In genomic region chr5:23010460-23010859, GRCm38 (mm10) we compare ENCODE assay signal across 22 mouse cellular contexts.
DNase-seq lines count a peak whose midpoint lies in the region; ATAC-seq and TF ChIP-seq lines count a peak whose summit lies in the region.
"Had no signal": no experiment of that assay in that cellular context is flagged by ENCODE, and none has a peak within 500 bp of the region (broad histone marks: within the 10 kb centered on the region; RNA-seq: fewer than 3 reads in every experiment).

No protein-coding gene starts in this region.

- H3K9ac ChIP-seq in MEL (ENCODE audit: control insufficient read depth, low read depth, low read length, poor library complexity, severe bottlenecking): no peak overlapping the region
- H3K9ac ChIP-seq in lung, postnatal 0 days (replicated peaks; ENCODE audit: low read depth): no peak overlapping the region
- H3K9ac ChIP-seq: forebrain, embryonic 15.5 days; heart, embryonic 12.5 days; limb, embryonic 15.5 days; lung, embryonic 15.5 days; neural tube, embryonic 15.5 days had no signal

- no peak overlapping the region for H3K4me3 ChIP-seq in MEL (ENCODE audit: control insufficient read depth in 1 of 2, insufficient read depth in 1 of 2, low read depth in 2 of 2, low read length in 2 of 2)
- H3K4me3 ChIP-seq in lung, postnatal 0 days (ENCODE audit: low read depth, low read length): no peak overlapping the region
- no peak overlapping the region for H3K4me3 ChIP-seq in layer of hippocampus, adult 2 months
- H3K4me3 ChIP-seq: forebrain, embryonic 15.5 days; heart, embryonic 12.5 days; limb, embryonic 15.5 days; lung, embryonic 15.5 days; midbrain, embryonic 10.5 days; myocyte; neural tube, embryonic 15.5 days had no signal

- H3K27me3 ChIP-seq in MEL (ENCODE audit: control insufficient read depth in 1 of 2, insufficient read depth in 2 of 2, low read length in 2 of 2): no peaks in the 10 kb centered on the region
- no peaks in the 10 kb centered on the region for H3K27me3 ChIP-seq in lung, postnatal 0 days (replicated peaks; ENCODE audit: insufficient read depth, low read length)
- H3K27me3 ChIP-seq: forebrain, embryonic 15.5 days; heart, embryonic 12.5 days; limb, embryonic 15.5 days; lung, embryonic 15.5 days; neural tube, embryonic 15.5 days had no signal

- TF ChIP-seq RAD21 in MEL (IDR thresholded peaks at IDR 0.05; ENCODE audit: low read depth, low read length): no peak

- H3K36me3 ChIP-seq in MEL (ENCODE audit: control insufficient read depth in 1 of 2, insufficient read depth in 2 of 2, low read length in 2 of 2): no peaks in the 10 kb centered on the region
- no peaks in the 10 kb centered on the region for H3K36me3 ChIP-seq in lung, postnatal 0 days (ENCODE audit: insufficient read depth, low read length)
- H3K36me3 ChIP-seq: forebrain, embryonic 15.5 days; heart, embryonic 12.5 days; limb, embryonic 15.5 days; lung, embryonic 15.5 days; midbrain, embryonic 10.5 days; neural tube, embryonic 15.5 days had no signal

- H3K79me2 ChIP-seq in MEL (ENCODE audit: control insufficient read depth, insufficient read depth, low read length, poor library complexity): no peaks in the 10 kb centered on the region

- no peak overlapping the region for H3K27ac ChIP-seq in MEL (ENCODE audit: control insufficient read depth, low read depth, low read length)
- no peak overlapping the region for H3K27ac ChIP-seq in lung, postnatal 0 days (ENCODE audit: low read length)
- no peak overlapping the region for H3K27ac ChIP-seq in layer of hippocampus, adult 2 months
- H3K27ac ChIP-seq: forebrain, embryonic 15.5 days; limb, embryonic 15.5 days; lung, embryonic 15.5 days; midbrain, embryonic 10.5 days; neural tube, embryonic 15.5 days had no signal

- DNase-seq in adrenal gland, postnatal 14 days: peak; percentile 28
- DNase-seq in adrenal gland, adult 8-10 months: no peak
- DNase-seq in left cerebral cortex, postnatal 4 days: peak; percentile 77
- no peak for DNase-seq in left cerebral cortex, adult 18-20 months (ENCODE audit: low spot score in 2 of 2)
- peak; percentile 13 for DNase-seq in MEL (ENCODE audit: low read depth, low spot score)
- DNase-seq in lung, postnatal 0 days (ENCODE audit: low spot score): peak; percentile 16
- DNase-seq in layer of hippocampus, adult 2 months (ENCODE audit: low spot score in 2 of 2): no peak
- DNase-seq in ovary, postnatal 36 days (ENCODE audit: low spot score): no peak
- DNase-seq: B cell, adult 2 months; cerebellum, adult 18-20 months; embryo, embryonic 11 days; kidney, adult 8-10 months; kidney, postnatal 25 days; retina, postnatal 1 day; right cerebral cortex, postnatal 4 days had no signal

- TF ChIP-seq POLR2A in MEL (IDR thresholded peaks at IDR 0.05; ENCODE audit: control insufficient read depth in 1 of 2, insufficient read depth in 1 of 2, low read depth in 1 of 2, low read length in 2 of 2, poor library complexity in 1 of 2): no peak

- 44% methylated on average over 1 of the region's 1 CpGs for WGBS in lung, postnatal 0 days

- no peaks in the 10 kb centered on the region for H3K4me1 ChIP-seq in MEL (ENCODE audit: control insufficient read depth in 1 of 2, insufficient read depth in 2 of 2, low read length in 2 of 2)
- no peaks in the 10 kb centered on the region for H3K4me1 ChIP-seq in lung, postnatal 0 days (ENCODE audit: insufficient read depth, low read depth, low read length)
- H3K4me1 ChIP-seq: forebrain, embryonic 15.5 days; heart, embryonic 12.5 days; limb, embryonic 15.5 days; lung, embryonic 15.5 days; midbrain, embryonic 10.5 days; neural tube, embryonic 15.5 days had no signal

- intact Hi-C loops in left cerebral cortex, postnatal 4 days (cut with DNase I): no loop called here

- no peak for TF ChIP-seq EP300 in MEL (IDR thresholded peaks at IDR 0.05; ENCODE audit: low read depth in 1 of 2, low read length in 2 of 2)
- no peak for TF ChIP-seq EP300 in lung, postnatal 0 days (IDR thresholded peaks at IDR 0.05)

- no peaks in the 10 kb centered on the region for H3K9me3 ChIP-seq in MEL (replicated peaks; ENCODE audit: insufficient read depth, low read length)
- no peaks in the 10 kb centered on the region for H3K9me3 ChIP-seq in lung, postnatal 0 days (ENCODE audit: low read length)
- H3K9me3 ChIP-seq: forebrain, embryonic 15.5 days; heart, embryonic 12.5 days; limb, embryonic 15.5 days; lung, embryonic 15.5 days; midbrain, embryonic 10.5 days; neural tube, embryonic 15.5 days had no signal

- ATAC-seq in lung, postnatal 0 days: no peak; the same call in 1 of the 2 replicates
- ATAC-seq: forebrain, embryonic 15.5 days had no signal

- H3K4me2 ChIP-seq in lung, postnatal 0 days (replicated peaks; ENCODE audit: low read depth, low read length): no peak overlapping the region
- H3K4me2 ChIP-seq: forebrain, embryonic 15.5 days; heart, embryonic 12.5 days; limb, embryonic 15.5 days; lung, embryonic 15.5 days; neural tube, embryonic 15.5 days had no signal

- TF ChIP-seq CTCF in MEL (IDR thresholded peaks at IDR 0.05 in 2 of 3, conservative IDR thresholded peaks at IDR 0.05 in 1 of 3; ENCODE audit: control insufficient read depth in 1 of 3, insufficient read depth in 1 of 3, low read depth in 2 of 3, low read length in 3 of 3, poor library complexity in 1 of 3, severe bottlenecking in 1 of 3): no peak
- no peak for TF ChIP-seq CTCF in lung, postnatal 0 days (IDR thresholded peaks at IDR 0.05)
- TF ChIP-seq CTCF in layer of hippocampus, adult 2 months (conservative IDR thresholded peaks at IDR 0.05): no peak

TF ChIP-seq in MEL, 35 proteins besides CTCF, POLR2A, EP300 and RAD21:
- no peak for TF ChIP-seq SIN3A (IDR thresholded peaks at IDR 0.05; ENCODE audit: low read length)
- TF ChIP-seq USF1 (IDR thresholded peaks at IDR 0.05; ENCODE audit: low read depth, low read length): no peak
- no peak for TF ChIP-seq MXI1 (IDR thresholded peaks at IDR 0.05; ENCODE audit: low read depth, low read length)
- no peak for TF ChIP-seq NELFE (IDR thresholded peaks at IDR 0.05; ENCODE audit: low read depth, low read length)
- no peak for TF ChIP-seq MAZ (IDR thresholded peaks at IDR 0.05; ENCODE audit: low read depth, low read length)
- no peak for TF ChIP-seq ELF1 (IDR thresholded peaks at IDR 0.05; ENCODE audit: low read depth, low read length)
- no peak for TF ChIP-seq BHLHE40 (IDR thresholded peaks at IDR 0.05; ENCODE audit: borderline replicate concordance, low read depth, low read length)
- no peak for TF ChIP-seq TAL1 (IDR thresholded peaks at IDR 0.05; ENCODE audit: low read length)
- no peak for TF ChIP-seq GATA1 (IDR thresholded peaks at IDR 0.05; ENCODE audit: low read depth, low read length)
- TF ChIP-seq TBP (IDR thresholded peaks at IDR 0.05; ENCODE audit: low read depth, low read length): no peak
- TF ChIP-seq NRF1 (IDR thresholded peaks at IDR 0.05; ENCODE audit: insufficient read depth, low read depth, low read length, poor library complexity, severe bottlenecking): no peak
- TF ChIP-seq E2F4 (IDR thresholded peaks at IDR 0.05; ENCODE audit: borderline replicate concordance, low read depth, low read length): no peak
- TF ChIP-seq POLR2AphosphoS2 (IDR thresholded peaks at IDR 0.05; ENCODE audit: low read length): no peak
- no peak for TF ChIP-seq HCFC1 (IDR thresholded peaks at IDR 0.05; ENCODE audit: low read depth, low read length)
- no peak for TF ChIP-seq UBTF (IDR thresholded peaks at IDR 0.05; ENCODE audit: borderline replicate concordance, insufficient read depth, low read depth, low read length)
- no peak for TF ChIP-seq ETS1 (IDR thresholded peaks at IDR 0.05; ENCODE audit: low read depth, low read length)
- TF ChIP-seq MYC (IDR thresholded peaks at IDR 0.05; ENCODE audit: low read depth, low read length): no peak
- no peak for TF ChIP-seq ZNF384 (IDR thresholded peaks at IDR 0.05; ENCODE audit: low read depth, low read length)
- no peak for TF ChIP-seq GABPA (IDR thresholded peaks at IDR 0.05; ENCODE audit: low read depth, low read length)

Comparison
In these comparisons a context has a peak if more than half of its experiments do, and no peak if none do; other contexts are left out.
1. DNase-seq: peak in adrenal gland, postnatal 14 days (single experiment), left cerebral cortex, postnatal 4 days (single experiment), MEL (single experiment) and lung, postnatal 0 days (single experiment); none in adrenal gland, adult 8-10 months (single experiment), left cerebral cortex, adult 18-20 months (0 of 2), layer of hippocampus, adult 2 months (0 of 2) and ovary, postnatal 36 days (single experiment).